Mouse (Mus musculus) v-Abl transformed pro-B cells (cell line): Measurements from ENCODE around the gene Atf5.

Experiments
- in situ Hi-C, 2 experiments: fragments of 400-800 bp; cut with MboI; formaldehyde crosslinking; loops; one replicate each; pipeline ENCODE4 v1.15.1; 2025; ENCODE audit not compliant: unreplicated experiment in 2 of 2

Gene Atf5

GRCm38 (mm10) chr7:44828706-44829105 is 12.2 kb upstream of the Atf5 start:
- in situ Hi-C loops = loop anchor here in 1 of 2 experiments (5.0 kb wide), 1 partner anchor 106 kb away; no protein-coding TSS in a partner anchor

DNA sequence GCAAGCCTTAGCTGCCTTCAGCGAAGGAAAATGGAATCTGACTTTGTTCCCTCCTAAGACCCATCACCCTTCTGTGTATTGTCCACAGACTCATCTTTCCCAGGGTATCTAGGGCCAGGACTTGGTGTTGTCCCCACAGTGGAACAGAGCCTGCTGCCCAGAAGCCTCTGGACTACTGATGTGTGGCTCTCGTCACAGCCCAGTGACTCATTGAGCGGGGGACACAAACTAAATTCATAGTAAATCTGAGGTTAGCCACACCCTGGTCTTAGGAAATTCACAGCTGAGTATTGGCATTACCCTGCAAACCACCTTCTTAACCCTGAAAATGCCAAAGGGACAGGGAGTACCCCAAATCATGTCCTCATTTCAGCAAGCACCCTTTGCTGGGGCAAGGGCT is 10.3 kb upstream of the Atf5 start:
- in situ Hi-C loops = loop anchor here in 1 of 2 experiments (5.0 kb wide), 1 partner anchor 104 kb away; no protein-coding TSS in a partner anchor

- in situ Hi-C loops = loop anchor here in 1 of 2 experiments (5.0 kb wide), 1 partner anchor 103 kb away; no protein-coding TSS in a partner anchor
Measured at GRCm38 (mm10) chr7:44824872-44825271, 8.4 kb upstream of the Atf5 start.

GRCm38 (mm10) chr7:44823409-44823808 is 7.0 kb upstream of the Atf5 start:
- in situ Hi-C loops = no loop called here

- in situ Hi-C loops = no loop called here
Measured at GRCm38 (mm10) chr7:44821666-44822448, 5.4 kb upstream of the Atf5 start.

- in situ Hi-C loops = no loop called here
Measured at GRCm38 (mm10) chr7:44820525-44820924, 4.1 kb upstream of the Atf5 start.

DNA sequence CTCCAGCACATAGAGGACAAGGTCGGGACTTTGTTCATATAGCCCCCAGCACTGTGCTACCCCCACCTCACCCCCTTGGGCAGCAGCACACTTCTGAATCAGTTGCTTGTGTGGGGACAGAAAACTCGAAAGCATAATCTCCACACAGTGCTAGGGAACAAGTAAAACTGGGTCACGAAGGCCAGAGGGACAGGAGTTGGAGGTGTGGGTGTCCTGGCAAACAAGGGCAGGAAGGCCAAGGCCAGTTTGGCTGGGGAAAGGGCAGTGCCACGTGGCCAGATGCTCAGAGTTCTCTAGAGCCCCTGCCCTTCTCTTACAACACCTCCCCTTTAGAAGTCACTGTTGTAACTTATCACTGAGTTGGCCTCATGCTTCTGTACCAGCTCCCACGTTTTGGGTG is 3.4 kb upstream of the Atf5 start:
- in situ Hi-C loops = loop anchor here in 1 of 2 experiments (5.0 kb wide), 1 partner anchor 63 kb away; no protein-coding TSS in a partner anchor

GRCm38 (mm10) chr7:44819391-44819790 is 2.9 kb upstream of the Atf5 start:
- in situ Hi-C loops = loop anchor here in 1 of 2 experiments (5.0 kb wide), 1 partner anchor 62 kb away; no protein-coding TSS in a partner anchor

GRCm38 (mm10) chr7:44818751-44819235 is 2.3 kb upstream of the Atf5 start:
- in situ Hi-C loops = loop anchor here in 1 of 2 experiments (5.0 kb wide), 1 partner anchor 61 kb away; no protein-coding TSS in a partner anchor

DNA sequence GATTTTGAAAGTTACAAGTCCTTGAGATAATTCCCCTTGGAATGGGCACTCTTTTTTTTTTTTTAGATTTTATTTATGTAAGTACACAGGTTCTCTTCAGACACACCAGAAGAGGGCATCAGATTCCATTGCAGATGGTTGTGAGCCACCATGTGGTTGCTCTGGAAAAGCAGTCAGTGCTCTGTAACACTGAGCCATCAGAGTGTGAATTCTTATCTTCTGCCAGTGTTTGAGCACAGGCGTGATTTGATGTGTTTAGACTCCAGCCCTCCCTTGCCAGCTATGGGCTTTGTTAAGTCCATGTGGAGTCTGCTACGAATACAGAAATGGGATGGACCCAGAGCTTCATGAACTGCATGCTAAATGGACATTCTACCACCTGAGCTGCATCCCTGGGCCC is 1.7 kb upstream of the Atf5 start:
- in situ Hi-C loops = loop anchor here in 1 of 2 experiments (5.0 kb wide), 1 partner anchor 61 kb away; no protein-coding TSS in a partner anchor

DNA sequence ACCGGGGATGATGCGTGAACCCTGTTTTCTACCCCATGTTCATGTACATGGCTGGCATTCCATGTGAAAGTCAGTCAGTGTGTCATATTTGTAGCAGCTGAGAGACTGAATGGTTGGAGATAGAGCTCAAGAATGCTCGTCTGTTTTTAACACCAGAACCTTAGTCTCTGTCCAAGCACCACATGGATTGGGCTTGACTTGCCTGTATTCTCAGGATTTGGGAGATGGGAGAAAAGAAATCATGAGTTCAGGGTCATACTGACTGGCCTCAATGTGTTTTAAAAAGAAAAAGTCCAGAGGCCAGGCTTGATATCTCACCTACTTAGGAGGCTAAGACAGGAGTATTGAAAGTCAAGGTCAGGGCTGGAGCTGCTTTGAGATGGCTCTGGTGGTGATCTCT is 983 bp upstream of the Atf5 start:
- in situ Hi-C loops = loop anchor here in 1 of 2 experiments (5.0 kb wide), 1 partner anchor 60 kb away; no protein-coding TSS in a partner anchor

GRCm38 (mm10) chr7:44815721-44816469 is 563 bp downstream of the Atf5 start, which contains the start of the genes Nup62 and Il4i1:
Nup62 (plus strand) TSS chr7:44816088.
Il4i1 (plus strand) TSS chr7:44816387.
- in situ Hi-C loops = loop anchor here in 1 of 2 experiments (5.0 kb wide), 1 partner anchor 59 kb away; no protein-coding TSS in a partner anchor

DNA sequence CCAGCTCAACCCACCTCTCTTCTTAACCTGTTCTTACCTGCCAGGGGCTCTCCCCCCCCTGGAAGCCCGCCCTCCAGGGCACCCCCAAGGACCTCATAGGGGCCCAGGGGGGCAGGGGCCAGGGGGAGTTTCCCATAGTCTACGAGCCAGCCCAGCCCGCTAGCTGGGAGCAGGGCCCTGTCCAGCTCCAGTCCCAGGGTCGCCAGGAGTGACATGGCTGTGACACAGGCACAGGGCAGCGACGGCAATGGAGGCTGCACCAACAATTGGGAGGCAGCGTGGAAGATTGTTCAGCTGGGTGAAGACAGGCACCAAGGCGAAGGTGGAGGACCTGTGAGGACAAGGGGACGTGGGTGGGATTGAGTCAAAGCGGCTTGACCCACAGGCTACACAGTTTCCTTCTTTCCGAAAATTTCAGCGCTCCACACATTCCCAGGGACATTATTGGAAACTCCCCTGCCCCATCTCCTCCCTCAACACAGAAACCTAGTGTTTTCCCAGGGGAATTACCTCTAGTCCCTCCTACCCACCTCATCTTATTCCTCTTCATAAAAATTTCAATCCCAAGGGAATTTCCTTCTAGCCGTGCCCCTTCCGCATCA is 1.4 kb downstream of the Atf5 start:
- in situ Hi-C loops = loop anchor here (5.0 kb wide), 2 partner anchors 48 to 58 kb away; no protein-coding TSS in a partner anchor

DNA sequence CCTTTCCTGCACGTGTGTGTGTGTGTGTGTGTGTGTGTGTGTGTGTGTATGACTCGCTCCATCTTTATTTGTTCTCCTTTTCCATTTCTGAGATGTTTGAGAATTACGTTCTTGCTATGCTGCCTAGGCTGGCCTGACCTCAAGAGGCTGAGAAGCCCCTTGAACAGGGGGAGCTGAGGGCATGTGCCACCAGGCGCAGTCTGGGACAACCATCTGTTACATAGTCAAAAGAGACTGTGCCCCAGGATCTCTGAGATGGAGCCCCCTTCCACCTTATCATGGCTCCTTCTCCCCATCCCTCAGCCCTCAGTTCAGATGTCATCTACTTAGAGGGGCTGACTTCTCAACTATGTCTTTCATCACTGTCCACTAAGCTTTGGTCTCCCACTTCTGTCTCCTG is 2.0 kb downstream of the Atf5 start:
- in situ Hi-C loops = loop anchor here in 1 of 2 experiments (5.0 kb wide), 1 partner anchor 47 kb away; no protein-coding TSS in a partner anchor

GRCm38 (mm10) chr7:44813985-44814384 is 2.5 kb downstream of the Atf5 start:
- in situ Hi-C loops = loop anchor here in 1 of 2 experiments (5.0 kb wide), 1 partner anchor 47 kb away; no protein-coding TSS in a partner anchor

GRCm38 (mm10) chr7:44812651-44813325 is 3.7 kb downstream of the Atf5 start:
- in situ Hi-C loops = loop anchor here in 1 of 2 experiments (5.0 kb wide), 1 partner anchor 45 kb away; no protein-coding TSS in a partner anchor

DNA sequence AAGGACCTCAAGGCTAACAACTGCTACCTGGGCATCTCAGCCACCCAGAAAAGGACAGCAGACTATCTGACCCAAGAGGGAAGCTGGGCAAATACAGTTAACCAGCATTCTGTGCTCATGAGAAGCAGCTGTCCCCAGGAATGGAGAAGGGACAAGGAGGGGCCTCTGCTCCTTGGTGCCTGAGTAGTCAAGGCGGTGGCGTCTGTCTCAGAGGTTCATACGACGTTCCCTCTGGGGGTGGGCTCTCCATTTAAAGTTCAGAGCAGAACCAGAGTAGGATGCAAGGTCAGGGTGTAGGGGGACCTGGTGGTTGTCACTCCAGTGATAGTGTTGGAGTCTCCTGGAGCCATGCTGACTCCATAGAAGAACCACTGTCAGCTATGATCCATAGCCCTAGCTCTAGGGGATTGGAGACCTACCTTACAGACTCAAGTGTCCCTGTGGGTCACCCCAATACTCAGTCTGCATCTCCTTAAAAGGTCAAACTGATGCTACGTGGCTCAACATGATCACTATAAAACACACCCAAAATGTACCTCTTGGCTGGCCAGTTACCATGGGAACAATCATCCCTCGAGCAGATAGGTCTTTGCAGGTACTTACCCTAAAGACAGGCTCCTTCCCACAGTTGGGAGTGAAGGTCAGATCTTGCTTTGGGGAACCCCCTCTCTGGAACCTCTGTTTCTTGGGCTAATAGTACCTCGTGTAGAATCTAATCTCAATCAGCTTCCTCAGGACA is 5.5 kb downstream of the Atf5 start:
- in situ Hi-C loops = loop anchor here in 1 of 2 experiments (5.0 kb wide), 1 partner anchor 44 kb away; no protein-coding TSS in a partner anchor

GRCm38 (mm10) chr7:44810365-44810764 is 6.1 kb downstream of the Atf5 start:
- in situ Hi-C loops = loop anchor here in 1 of 2 experiments (5.0 kb wide), 1 partner anchor 43 kb away; no protein-coding TSS in a partner anchor

DNA sequence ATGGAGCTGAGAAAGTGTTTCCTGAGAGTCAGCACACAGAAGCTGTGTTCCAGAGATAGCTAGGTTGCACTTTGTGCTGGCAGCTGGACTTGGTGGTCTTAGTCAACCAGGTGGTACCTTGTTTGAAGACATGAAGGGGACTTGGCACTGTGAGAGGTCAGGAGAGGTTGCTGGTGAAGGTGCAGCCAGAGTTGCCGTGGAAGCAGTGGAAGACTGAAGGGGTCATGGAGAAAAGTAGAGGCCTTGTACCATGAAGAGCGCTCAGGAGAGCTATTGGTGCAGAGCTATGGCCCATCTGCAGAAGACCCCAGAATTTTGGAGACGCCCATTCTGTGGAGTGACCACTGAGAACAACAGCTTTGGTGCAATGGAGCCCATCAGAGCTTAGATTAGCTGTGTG is 7.0 kb downstream of the Atf5 start:
- in situ Hi-C loops = no loop called here
